Mouse (Mus musculus) skeletal muscle tissue, adult 2 months (tissue): ENCODE measurements around the gene Clpb.
A peak's percentile ranks its signal among the peaks of the same experiment; 100 is the strongest.

Source experiments
- DNase-seq: peaks from one replicate; pipeline ENCODE4 v3.0.0-alpha.2; 2012; ENCODE audit warnings: low read depth, low spot score

Clpb gene

DNA sequence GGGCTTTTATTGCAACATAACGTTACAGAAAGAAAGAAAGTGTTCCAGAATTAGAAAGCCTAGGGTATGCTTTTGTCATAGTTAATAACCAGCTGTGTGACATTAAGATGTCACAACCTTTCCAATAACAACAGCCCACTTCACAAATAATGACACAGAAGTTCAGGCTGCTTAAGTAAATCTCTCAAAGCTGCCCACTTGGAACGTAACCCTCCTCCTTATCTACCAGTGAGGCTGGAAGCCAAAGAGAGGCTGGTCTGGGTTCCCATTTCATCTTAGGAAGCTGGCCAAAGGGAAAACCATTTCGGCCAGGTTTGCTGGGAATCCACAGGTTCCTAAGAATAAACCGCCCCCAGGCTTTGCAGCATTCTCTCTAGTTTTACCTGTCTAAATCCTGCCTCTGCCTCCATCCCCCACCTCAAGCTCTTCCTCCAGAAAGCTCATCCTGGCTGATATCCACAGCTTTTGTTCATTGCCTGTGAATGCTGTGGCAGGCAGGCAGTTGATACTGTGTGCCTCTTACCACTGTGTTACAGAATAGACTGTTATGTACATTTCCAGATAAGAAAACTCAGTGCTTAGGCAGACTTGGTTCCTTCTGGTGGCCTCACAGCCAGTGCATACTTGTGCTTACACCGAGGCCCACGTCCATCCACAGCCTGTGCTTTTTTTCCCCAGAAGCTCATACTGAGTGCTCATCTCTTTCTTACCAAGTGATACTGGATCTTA lies 12.8 kb downstream of the Clpb start:
- no peak for DNase-seq

DNA sequence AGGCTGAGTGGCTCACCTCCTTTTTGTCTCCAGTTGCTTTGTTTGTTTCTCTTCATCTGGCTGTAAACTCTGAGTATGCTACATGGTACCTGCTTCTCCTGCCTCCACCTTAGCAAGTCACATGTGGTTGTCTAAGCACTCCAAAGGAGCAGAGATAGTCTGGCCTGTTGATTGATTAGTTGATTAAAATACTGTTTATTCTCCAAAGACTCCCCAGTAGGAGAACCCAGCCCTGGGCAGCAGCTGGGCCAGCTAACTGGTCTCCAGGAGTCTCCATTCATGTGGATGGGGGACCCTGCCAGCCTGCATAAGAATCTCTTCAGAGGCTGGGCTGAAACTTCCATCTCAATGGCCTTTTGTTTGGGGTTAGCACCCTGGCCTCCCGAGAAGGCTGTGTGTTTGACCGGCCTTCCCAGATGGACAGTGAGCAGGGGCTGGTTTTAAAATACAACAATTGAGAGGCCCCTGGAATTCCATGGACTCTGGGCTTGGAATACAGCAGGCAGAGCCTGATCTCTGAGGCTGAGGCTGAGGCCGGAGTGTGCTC lies 13.4 kb downstream of the Clpb start:
- DNase-seq, result no peak

DNA sequence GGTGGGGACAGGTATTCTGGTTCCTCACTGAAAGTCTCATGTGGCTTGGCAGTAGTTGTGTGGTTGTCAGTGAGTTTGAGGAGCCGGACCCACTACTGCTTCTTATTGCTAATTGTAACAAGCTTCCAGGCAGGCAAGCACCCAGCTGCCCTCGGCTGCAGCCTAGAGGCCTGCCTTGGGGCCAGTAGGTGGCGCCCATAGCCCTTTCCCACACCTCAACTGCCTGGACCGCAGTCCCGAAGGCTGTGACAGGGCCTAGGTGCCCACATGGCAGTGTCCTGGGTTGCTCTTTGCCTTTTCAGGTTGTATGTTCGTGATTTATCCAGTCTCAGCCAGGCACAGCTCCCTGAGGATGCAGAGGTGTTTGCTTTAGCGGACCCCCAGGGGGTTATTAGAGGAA lies 16.2 kb downstream of the Clpb start:
- peak; percentile 68 for DNase-seq

DNA sequence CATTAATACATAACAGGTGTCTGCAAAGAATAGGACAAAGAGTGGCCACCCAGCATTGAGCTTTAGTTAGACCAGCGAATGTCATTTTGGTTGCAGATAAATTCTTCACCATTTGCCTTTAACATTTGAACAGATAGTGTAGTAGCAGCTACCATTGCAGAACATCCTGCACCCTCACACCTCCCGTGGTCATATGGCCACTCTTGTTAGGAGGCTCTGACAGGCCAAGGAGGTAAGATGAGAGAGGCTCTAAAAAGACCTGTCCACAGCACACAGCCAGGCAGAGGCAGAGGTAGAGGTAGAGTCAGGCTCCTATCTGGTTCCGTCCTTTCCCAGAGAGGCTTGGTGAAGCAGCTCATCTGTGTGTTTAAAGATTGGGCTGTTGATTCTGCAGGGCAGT lies 17.5 kb downstream of the Clpb start:
- DNase-seq, result peak; percentile 45

DNA sequence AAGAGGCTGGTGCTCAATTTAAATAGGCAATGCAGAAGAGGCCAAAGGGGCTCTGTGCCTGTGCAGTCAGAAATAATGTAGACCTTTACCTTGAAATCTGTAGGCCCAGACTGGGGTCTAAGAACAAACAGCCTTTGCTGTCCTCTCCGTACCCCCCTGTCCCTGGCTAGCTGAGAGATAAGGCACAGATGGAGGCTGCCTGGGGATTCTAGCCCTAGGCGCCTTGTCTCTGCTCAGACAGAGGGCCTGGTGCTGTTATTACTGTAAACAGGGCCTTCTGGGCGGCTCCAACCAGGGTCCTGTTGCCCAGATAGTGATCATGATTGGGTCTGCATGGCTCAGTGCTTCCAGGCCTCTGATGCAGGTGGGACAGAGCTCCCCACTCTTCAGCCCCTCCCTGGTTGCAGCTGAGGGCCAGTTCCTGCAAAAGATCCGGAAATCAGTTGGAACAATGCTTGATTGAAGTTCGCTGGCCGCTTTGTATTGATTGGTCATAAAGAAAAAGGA lies 18.2 kb downstream of the Clpb start:
- DNase-seq, result no peak

DNA sequence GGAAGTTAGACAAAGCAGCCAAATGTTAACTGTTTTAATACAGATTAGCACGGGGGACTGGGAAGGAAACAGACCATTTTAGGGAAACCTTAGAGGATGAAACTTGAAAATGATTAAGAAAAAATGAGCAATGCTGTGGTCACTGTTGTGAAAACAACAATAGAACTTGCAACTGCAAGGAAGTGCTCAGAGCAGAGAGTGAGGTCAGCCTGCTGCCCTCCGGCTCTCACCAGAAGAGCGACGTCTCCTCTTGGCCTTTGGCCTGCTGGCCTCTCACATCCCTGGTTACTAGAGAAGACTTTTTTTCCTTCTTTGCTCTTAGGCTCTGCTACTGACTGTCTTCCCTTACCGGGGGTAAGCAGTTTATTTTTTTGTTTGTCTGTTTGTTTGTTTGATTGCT lies 19.5 kb downstream of the Clpb start:
- DNase-seq, result no peak

DNA sequence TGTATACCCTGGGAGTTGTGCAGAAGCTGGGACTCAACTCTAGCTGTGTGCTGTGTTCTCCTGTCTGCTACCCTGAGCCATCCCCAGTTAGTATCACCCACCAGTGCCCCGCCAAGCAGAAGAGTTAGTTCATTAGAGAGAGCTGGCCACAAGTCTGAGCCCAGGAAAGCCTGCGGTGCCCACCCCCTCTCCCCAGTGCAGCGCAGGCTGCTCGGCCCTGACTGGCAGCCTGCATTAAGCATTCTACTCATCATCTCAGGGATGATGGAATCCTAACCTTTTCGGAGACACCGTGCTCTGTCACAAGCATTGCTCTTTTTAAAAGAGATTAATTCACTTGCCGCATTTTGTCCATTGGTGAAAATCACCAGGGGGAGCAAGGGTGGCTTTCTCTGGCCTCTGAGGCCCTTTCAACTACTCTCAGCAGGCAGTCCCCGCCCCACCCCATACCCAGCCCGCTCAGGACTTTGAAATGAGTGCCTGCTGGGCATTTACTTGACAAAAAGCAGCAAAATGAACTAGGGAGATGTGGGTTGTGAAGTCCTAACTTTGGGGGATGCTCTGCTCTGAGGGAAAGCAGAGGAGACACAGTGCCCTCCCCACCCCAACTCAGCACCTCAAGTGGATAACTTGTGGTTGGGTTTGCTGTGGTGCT lies 20.7 kb downstream of the Clpb start:
- no peak for DNase-seq

DNA sequence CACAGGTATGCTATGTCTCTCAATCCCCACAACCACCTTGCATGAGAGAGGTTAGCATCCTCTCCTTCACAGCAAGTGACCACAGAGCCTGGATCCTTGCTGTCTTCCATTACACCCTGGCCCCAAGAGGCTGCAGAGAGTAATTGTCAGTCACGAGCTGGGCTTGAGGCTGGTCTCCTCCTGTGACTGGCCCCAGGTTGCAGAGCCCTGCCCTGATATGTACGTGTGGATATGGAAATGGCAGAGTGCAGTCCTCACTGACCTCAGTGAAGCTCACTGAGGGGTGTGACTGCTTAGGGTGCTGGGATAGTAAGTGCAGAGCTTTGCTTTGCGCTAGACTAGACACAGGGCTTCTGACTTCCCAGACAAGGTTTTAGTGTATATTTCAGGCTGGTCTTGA lies 21.2 kb downstream of the Clpb start:
- DNase-seq, result no peak

DNA sequence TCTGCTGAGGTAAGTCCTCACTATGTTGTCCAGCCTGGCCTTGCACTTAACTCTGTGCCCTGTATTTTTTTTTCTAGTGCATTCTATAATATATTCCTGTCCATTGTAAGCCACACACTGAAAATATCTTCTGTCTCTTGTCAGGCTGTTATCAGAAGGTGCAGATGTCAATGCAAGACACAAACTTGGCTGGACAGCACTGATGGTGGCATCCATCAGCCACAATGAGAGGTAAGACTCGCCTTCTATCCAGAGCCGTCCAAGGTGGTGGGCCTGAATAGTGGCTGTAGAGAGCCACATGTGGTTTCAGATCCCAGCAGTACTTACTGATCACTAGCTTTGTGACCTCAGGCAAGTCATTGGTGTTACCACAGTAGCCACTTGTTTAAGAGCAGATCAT lies 23.7 kb downstream of the Clpb start:
- no peak for DNase-seq

DNA sequence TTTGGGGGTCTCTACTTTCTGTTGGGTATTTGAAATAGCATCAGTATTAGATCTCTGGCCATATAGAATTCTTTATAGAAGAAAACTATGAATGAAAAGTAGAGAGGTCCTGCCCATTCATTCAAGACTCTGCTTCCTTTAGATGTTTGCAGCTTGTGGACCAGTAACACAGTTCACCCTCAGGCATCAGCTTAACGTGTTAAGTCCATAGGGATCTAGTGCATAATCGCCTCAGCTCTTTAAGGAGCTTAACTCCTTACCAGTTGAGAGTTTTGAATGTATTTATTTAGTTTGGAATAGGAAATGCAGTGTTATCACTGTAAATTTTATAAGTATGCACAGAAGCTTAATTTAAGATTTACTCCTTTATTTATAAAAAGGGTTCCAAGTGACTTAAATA lies 27.0 kb downstream of the Clpb start:
- no peak for DNase-seq

DNA sequence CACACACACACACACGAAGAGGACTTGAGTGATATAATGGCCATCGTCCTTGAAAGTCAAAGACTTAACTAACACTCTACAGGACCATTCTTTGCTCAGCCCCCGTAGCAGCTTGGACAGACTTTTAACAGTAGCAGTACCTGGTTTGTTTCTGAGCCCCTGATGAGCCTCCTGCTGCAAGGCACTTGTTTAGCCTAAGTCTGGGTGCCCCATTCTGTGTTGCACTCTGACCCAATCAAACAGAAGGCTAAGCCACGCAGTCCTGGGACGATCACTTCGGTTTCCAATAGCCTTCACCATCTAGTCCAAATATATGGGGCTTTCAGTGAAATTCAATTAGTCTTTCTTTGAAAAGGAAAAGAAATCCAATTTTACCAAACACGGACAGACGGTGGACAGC lies 28.4 kb downstream of the Clpb start:
- no peak for DNase-seq

DNA sequence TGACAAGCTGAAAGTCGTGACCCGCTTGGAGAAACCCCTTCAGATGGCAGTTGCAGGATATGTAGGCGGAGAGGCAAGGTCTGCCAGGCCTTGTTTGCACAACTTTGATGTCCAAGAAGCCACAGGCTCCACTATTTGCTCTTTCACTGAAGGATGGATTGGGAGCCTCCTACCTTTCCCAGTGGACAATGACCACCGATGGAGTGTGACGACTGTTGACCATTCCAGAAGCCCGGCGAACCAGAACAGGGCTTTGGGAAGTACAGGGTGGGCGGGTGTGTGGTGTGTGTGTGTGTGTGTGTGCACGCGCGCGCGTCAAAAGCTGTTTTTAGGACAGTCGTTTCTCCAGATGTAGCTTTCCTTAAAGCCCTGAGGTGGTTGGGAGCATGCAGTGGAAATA lies 29.0 kb downstream of the Clpb start:
- DNase-seq, result no peak

DNA sequence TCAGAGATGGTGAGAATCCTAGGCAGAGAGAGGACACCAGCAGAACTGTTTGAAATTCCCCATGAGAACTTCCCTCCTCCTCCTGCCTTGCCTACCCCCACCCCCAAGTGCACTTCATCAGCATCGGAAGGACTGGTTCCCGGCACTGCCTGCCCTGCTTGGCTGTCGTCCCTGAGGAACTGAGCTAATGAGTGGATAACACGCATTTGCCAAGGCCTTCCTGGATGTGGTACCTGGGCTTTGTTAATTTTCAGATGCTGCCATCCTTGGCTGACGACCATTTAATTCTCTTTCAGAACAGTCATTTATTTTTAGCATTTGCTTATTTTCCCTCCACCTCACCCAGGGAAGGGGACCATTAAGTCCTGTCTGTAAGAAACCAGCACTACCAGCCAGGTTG lies 32.0 kb downstream of the Clpb start:
- DNase-seq, result no peak

DNA sequence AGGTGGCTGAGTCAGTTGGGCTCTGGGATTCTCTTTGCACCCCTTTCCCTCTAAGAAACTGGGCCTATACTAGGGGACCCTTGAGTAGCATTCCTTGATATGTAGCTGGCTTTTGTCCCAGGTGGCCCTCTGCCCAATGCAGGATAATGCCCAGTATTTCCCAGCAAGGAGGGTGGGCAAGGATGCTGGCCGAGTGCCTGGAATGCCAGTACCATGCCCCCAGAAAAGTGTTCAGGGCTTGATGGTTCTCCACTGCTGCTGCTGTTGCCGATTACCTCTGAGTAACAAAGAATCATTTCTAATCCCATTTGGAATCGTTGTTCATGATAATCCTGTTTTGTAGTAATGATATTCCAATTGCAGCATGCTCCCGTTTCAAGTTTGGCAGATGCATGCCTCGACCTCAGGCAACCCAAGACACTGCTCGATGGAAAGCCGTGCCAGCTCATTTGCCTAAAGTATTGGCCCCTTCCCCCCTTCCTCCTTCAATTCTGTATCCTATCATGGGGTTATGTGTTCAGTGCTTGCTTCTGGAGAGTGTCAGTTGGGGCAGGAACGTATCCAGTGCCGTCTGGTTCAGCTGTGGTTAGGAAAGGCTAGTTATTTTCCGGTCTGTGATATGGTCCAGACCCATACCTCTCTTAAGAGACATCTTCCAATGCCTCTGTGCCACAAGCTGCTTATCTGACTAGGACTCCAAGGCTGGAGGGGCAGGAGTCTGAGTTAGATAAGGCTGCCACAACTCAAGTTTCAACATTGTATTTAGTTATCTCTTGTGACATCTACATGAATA lies 33.7 kb downstream of the Clpb start:
- no peak for DNase-seq

DNA sequence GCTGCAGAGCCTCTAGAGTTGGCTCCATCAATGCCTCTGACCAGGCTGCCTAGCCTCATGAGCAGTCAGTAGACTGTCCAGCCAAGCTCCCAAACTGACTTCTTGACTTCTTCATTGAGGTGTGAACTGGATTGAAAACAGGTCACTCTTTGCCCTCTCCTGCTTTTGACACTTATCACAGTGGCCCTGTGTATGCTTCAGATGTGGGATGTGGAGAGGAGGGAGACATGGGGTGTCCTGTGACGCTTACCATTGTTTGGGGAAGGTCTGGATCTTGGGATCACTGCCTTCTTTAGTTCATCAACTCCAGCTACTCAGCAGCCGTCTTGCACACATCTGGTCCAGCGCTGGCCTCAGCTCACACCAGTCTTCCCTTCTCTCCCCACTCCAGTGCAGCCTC lies 36.9 kb downstream of the Clpb start:
- DNase-seq, result no peak

DNA sequence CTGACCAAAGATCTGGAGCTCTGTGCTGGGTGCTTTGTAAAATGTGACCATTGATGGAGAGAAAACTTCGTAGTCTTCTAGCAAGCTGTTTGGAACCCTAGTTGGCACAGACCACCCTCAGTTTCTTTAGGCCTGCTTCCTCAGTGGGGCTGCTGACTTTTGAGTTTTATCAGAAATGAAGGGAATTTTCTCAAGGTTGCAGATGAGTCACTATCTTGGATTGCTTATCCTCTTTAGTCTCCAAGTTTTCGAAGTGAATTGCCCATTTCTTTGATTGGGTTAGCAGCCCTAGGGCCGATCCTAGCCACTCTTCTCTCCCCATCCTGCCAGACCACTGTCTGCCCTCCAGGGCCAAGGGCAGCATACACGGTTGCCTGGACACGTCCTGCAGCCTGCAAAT lies 39.3 kb downstream of the Clpb start:
- no peak for DNase-seq

DNA sequence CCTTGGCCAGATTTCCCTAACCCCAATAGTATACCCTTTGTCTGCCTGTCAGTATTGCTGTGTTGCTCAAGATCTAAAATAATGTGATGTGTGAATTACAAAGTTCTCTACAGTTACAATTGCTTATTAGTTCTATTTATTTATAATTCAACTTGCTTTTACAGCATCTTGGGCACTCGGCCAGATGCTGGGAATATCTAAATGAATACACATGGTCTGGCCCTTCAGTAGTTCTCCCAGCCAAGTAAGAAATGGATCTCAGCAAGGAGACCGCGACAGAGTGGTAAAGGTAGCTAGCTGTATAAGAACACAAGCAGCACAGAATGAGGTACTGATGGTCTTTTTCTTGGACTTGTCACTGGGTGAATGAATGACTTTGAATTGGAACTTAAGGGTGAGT lies 46.2 kb downstream of the Clpb start:
- DNase-seq, result no peak

DNA sequence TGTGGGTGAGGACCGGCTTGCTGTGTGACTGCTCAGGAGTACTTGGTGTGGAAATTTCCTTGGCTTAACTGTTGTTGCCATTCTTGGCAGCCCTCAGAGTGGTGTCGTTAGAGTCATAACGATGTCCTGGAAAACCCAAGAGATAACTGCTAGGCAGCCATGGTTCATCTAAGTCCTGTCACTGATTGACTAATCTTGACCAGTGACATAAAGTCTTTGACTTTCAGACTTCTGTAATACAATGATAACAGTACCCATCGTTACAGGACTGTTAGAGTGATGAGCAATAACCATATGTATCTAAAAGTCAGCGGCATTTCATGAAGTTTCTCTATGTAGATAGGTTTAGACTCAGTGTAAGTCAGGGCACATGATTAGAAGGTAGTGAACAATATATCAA lies 46.8 kb downstream of the Clpb start:
- no peak for DNase-seq

DNA sequence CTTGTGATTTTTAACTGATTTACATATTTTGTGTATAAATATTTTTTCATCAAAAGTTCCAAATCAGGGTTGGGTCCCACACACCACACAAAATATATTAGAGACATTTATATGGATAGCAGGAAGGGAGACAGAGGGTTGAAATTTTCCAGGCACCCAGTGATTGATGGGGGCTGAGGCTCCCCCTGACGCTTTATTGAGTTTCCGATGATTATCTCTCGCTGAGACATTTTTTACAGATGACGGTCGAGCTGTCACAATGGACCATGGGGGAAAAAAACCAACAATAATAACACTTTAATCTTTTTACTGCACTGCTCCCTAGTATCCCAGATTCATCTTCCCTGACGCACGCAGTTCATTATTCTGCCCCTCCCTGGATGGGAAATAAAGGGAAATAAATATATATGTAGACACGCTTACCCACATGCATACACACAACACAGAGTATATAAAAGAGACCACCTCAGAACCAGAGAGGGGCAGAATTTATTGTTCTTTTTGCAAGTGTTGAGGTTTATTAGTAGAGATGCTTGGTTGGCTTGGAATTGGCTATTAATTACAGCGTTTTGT lies 50.5 kb downstream of the Clpb start:
- DNase-seq, result no peak

DNA sequence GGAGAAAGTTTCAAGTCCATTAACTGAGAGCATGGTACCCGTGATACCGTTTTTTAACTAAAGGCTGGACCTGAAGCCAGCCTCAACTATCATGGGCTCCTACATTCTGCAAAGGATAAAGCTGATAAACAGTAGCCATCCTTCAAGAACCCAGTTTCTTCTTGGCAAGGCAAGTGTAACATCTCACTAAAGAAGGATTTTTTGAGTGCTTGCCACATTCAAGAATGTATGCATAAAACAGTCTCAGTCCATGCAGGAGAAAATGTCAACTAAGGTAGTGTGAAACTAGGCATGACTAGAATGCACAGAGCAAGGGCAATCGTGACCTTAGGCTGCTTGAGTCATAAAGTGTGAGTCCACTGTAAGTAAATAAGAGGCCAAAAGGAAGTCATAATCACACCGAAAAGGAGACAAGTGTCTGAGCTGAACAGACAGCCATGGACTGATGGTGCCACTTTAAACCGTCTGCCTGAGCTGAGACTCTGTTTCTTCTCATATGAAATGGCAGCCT lies 51.7 kb downstream of the Clpb start:
- no peak for DNase-seq

DNA sequence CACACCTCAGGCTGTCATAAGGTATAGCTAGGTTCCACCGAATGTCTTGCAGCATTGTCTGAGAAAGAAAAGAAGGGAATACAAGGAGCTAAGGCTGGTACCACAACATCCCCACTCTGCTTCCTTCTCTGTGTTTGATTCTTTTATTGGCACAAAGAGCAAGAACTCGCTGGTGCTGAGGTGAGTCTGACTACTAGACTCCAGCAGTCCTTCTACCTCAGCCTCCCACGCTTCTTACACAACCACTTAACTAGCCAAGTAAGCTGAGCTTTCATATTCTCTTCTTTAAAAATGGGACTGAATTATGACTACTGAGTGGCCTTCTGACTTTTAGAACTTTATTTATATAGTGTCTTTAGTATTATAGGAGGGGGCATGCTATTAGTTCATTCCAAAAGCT lies 56.9 kb downstream of the Clpb start:
- no peak for DNase-seq

DNA sequence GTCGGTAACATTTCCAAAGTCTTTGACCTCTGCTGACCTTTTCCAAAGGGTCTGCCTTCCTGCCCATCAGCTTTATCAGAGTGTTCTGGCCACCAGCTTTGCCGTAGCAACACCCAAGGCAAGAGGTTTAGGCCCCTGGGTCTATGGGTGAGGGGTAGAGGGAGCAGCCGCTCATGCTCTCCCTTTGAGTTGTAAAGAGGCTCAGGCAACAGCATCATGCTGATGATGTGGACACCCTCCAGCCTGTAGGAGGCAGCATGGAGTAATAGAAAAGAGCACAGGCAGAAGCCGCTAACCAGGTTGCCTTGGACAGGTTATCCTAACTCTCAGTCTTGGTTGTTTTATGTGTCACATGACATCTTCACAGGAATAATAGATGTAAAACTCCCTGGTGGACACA lies 61.6 kb downstream of the Clpb start:
- peak; percentile 13 for DNase-seq
